Mouse (Mus musculus): Measurements from ENCODE around the gene Slc30a5.

DNA sequence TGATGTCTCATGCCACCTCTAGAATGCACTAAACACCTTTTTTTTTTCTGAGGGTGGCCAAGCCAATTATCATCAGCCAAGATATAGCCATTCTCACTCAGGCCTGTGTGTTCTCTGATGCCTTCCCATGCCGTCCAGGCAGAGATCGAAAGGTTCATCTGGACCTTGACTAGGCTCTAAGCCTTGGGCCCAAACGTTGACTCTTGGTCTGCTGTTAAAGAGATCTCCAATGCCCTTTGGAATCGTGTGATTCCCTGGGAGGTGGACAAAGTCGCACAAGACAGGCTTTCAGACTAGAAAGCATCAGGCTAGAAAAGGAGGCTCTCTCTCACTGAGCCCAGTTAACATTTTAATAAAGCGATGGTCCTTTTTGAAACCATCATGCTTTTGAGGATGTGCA, 36.1 kb downstream of the Slc30a5 start:
- TF ChIP-seq CTCF (IDR thresholded peaks at IDR 0.05; ENCODE audit: low read depth) = no peak
- TF ChIP-seq EP300 (IDR thresholded peaks at IDR 0.05; ENCODE audit: low read depth) = no peak
